Mouse (Mus musculus): ENCODE measurements around the gene Ptgis.
"Not testable (repeated sequence)": the region's sequence is repeated elsewhere in the genome, so short reads cannot be mapped to it uniquely, and the experiment has no call there.

Ptgis gene

GRCm38 (mm10) chr2:167224937-167225336, 15.5 kb downstream of the Ptgis start:
- DNase-seq = no peak

- DNase-seq = no peak
Observed at GRCm38 (mm10) chr2:167224194-167224593, 16.2 kb downstream of the Ptgis start.

- DNase-seq = peak; percentile 90
Observed at GRCm38 (mm10) chr2:167222152-167222551, 18.3 kb downstream of the Ptgis start.

GRCm38 (mm10) chr2:167221159-167221845, 19.1 kb downstream of the Ptgis start:
- DNase-seq = no peak

- no peak for DNase-seq
Observed at GRCm38 (mm10) chr2:167220736-167221135, 19.7 kb downstream of the Ptgis start.

GRCm38 (mm10) chr2:167219154-167219775, 21.1 kb downstream of the Ptgis start:
- peak; percentile 88 for DNase-seq

- DNase-seq = no peak
Observed at GRCm38 (mm10) chr2:167213666-167214065, 26.7 kb downstream of the Ptgis start.

GRCm38 (mm10) chr2:167213076-167213475, 27.3 kb downstream of the Ptgis start:
- DNase-seq = no peak

GRCm38 (mm10) chr2:167212551-167212950, 27.9 kb downstream of the Ptgis start:
- no peak for DNase-seq

- DNase-seq = no peak
Observed at GRCm38 (mm10) chr2:167212089-167212488, 28.3 kb downstream of the Ptgis start.

GRCm38 (mm10) chr2:167209900-167210299, 30.5 kb downstream of the Ptgis start:
- no peak for DNase-seq

GRCm38 (mm10) chr2:167208984-167209383, 31.4 kb downstream of the Ptgis start:
- no peak for DNase-seq

GRCm38 (mm10) chr2:167205918-167206629, 34.3 kb downstream of the Ptgis start:
- no peak for DNase-seq

- not testable (repeated sequence) for DNase-seq
Observed at GRCm38 (mm10) chr2:167204686-167205085, 35.7 kb downstream of the Ptgis start.

- no peak for DNase-seq
Observed at GRCm38 (mm10) chr2:167203505-167204166, 36.8 kb downstream of the Ptgis start.

GRCm38 (mm10) chr2:167201463-167202291, 38.7 kb downstream of the Ptgis start:
- DNase-seq = peak; percentile 31

- no peak for DNase-seq
Observed at GRCm38 (mm10) chr2:167198660-167199427, 41.6 kb downstream of the Ptgis start.

- no peak for DNase-seq
Observed at GRCm38 (mm10) chr2:167193361-167193760, 47.0 kb downstream of the Ptgis start.

- DNase-seq = peak; percentile 57
Observed at GRCm38 (mm10) chr2:167190076-167190399, 50.4 kb downstream of the Ptgis start, which contains the start of gene Kcnb1. TSS of gene Kcnb1 (minus strand) at chr2:167190155.

- DNase-seq = peak; percentile 27
Observed at GRCm38 (mm10) chr2:167189291-167190075, 50.9 kb downstream of the Ptgis start.

All from kidney, adult 9 months (tissue).